Mouse (Mus musculus) spleen, adult 18-20 months (tissue): ENCODE measurements around the gene Slc39a7.
"Not testable (repeated sequence)": the region's sequence is repeated elsewhere in the genome, so short reads cannot be mapped to it uniquely, and the experiment has no call there.

ENCODE experiments used
- DNase-seq, 2 experiments: peaks; one replicate each; pipeline ENCODE4 v3.0.0; 2022; ENCODE audit warnings: mixed read lengths in 2 of 2

Gene Slc39a7

GRCm38 (mm10) chr17:34029890-34030595 lies 1.4 kb downstream of the Slc39a7 start:
- DNase-seq = no peak

GRCm38 (mm10) chr17:34029150-34029889 lies 2.2 kb downstream of the Slc39a7 start:
- no peak for DNase-seq

GRCm38 (mm10) chr17:34028501-34029149 lies 2.9 kb downstream of the Slc39a7 start:
- DNase-seq = no peak

GRCm38 (mm10) chr17:34027656-34028223 lies 3.7 kb downstream of the Slc39a7 start, which contains the start of gene H2-Ke6:
H2-Ke6 (minus strand) TSS chr17:34028060.
- peak; percentile 88 to 93 for DNase-seq

- peak; percentile 56 to 71 for DNase-seq
Observed at GRCm38 (mm10) chr17:34026917-34027655, 4.4 kb downstream of the Slc39a7 start.

- no peak for DNase-seq
Observed at GRCm38 (mm10) chr17:34026221-34026620, 5.3 kb downstream of the Slc39a7 start.

- no peak for DNase-seq
Observed at GRCm38 (mm10) chr17:34025756-34026151, 5.7 kb downstream of the Slc39a7 start.

GRCm38 (mm10) chr17:34024861-34025755 lies 6.4 kb downstream of the Slc39a7 start:
- DNase-seq = no peak

- peak; percentile 77 to 90 for DNase-seq
Observed at GRCm38 (mm10) chr17:34024317-34024821, 7.1 kb downstream of the Slc39a7 start, which contains the start of gene Ring1. Ring1 (minus strand) TSS chr17:34024680.

- DNase-seq = no peak
Observed at GRCm38 (mm10) chr17:34023678-34024077, 7.8 kb downstream of the Slc39a7 start.

GRCm38 (mm10) chr17:34022987-34023386 lies 8.5 kb downstream of the Slc39a7 start:
- no peak for DNase-seq

- no peak for DNase-seq
Observed at GRCm38 (mm10) chr17:34022414-34022783, 9.1 kb downstream of the Slc39a7 start.

GRCm38 (mm10) chr17:34021539-34022413 lies 9.7 kb downstream of the Slc39a7 start:
- no peak for DNase-seq

GRCm38 (mm10) chr17:34013436-34013835 lies 18.0 kb downstream of the Slc39a7 start:
- DNase-seq = no peak

- no peak for DNase-seq
Observed at GRCm38 (mm10) chr17:34010156-34010555, 21.3 kb downstream of the Slc39a7 start.

GRCm38 (mm10) chr17:34006570-34006969 lies 24.9 kb downstream of the Slc39a7 start:
- DNase-seq = no peak

- peak; percentile 36 to 64 for DNase-seq
Observed at GRCm38 (mm10) chr17:34003426-34003825, 28.1 kb downstream of the Slc39a7 start.

- not testable (repeated sequence) for DNase-seq
Observed at GRCm38 (mm10) chr17:34000796-34001195, 30.7 kb downstream of the Slc39a7 start.

GRCm38 (mm10) chr17:34000150-34000537 lies 31.3 kb downstream of the Slc39a7 start, which contains the start of gene H2-K1:
H2-K1 (minus strand) TSS chr17:34000347.
- peak; percentile 95 for DNase-seq
